Mouse (Mus musculus): ENCODE data around the gene Sh3bgrl2. TPM values are rescaled to one million over a fixed set of nuclear protein-coding genes. Genes with fewer than 3 reads are reported as not detected.

The Sh3bgrl2 gene
- polyA plus RNA-seq, 1 experiment from 2014 or later, result 9.1 TPM

GRCm38 (mm10) chr9:83598047-83598446 is 49.9 kb downstream of the Sh3bgrl2 start:
- ATAC-seq (ENCODE audit: low read depth), result no peak
- WGBS, result 89% methylated on average over 7 of the region's 7 CpGs
- H3K27ac ChIP-seq (replicated peaks), result no peak overlapping the region

GRCm38 (mm10) chr9:83599505-83599904 is 51.4 kb downstream of the Sh3bgrl2 start:
- ATAC-seq (ENCODE audit: low read depth), result no peak
- no peak overlapping the region for H3K4me2 ChIP-seq
- H3K27ac ChIP-seq (replicated peaks), result no peak overlapping the region
- H3K36me3 ChIP-seq, result no peaks in the 10 kb centered on the region
- WGBS, result 71% methylated on average over 6 of the region's 6 CpGs
- no peaks in the 10 kb centered on the region for H3K9me3 ChIP-seq
- peaks cover 11% of the 10 kb centered on the region for H3K4me1 ChIP-seq (replicated peaks)
- H3K9ac ChIP-seq, result no peak overlapping the region
- no peak overlapping the region for H3K4me3 ChIP-seq
- H3K27me3 ChIP-seq, result no peaks in the 10 kb centered on the region

More at GRCm38 (mm10) chr9:83598047-83598446, 49.9 kb downstream of the Sh3bgrl2 start:
- Histone ChIP-seq H3K4me1 (replicated peaks) (peaks cover 9% of the 10 kb centered on the region; the same call in 1 of the 2 replicates), H3K36me3 (no peaks in the 10 kb centered on the region), H3K9me3 (no peaks in the 10 kb centered on the region), H3K4me2 (no peak overlapping the region), H3K4me3 (no peak overlapping the region), H3K27me3 (no peaks in the 10 kb centered on the region), H3K9ac (no peak overlapping the region)

GRCm38 (mm10) chr9:83600286-83601048 is 52.3 kb downstream of the Sh3bgrl2 start:
- H3K4me3 ChIP-seq, result no peak overlapping the region
- no peak overlapping the region for H3K4me2 ChIP-seq
- no peak overlapping the region for H3K9ac ChIP-seq
- no peaks in the 10 kb centered on the region for H3K9me3 ChIP-seq
- H3K27me3 ChIP-seq, result no peaks in the 10 kb centered on the region
- 71% methylated on average over 10 of the region's 10 CpGs for WGBS
- H3K36me3 ChIP-seq, result no peaks in the 10 kb centered on the region
- no peak overlapping the region for H3K27ac ChIP-seq (replicated peaks)
- ATAC-seq (ENCODE audit: low read depth), result no peak
- peaks cover 17% of the 10 kb centered on the region for H3K4me1 ChIP-seq (replicated peaks)

GRCm38 (mm10) chr9:83602176-83602770 is 54.1 kb downstream of the Sh3bgrl2 start:
- Histone ChIP-seq H3K4me1 (replicated peaks) (peaks cover 28% of the 10 kb centered on the region), H3K27ac (replicated peaks) (peak overlapping the region; percentile 42; the same call in 1 of the 2 replicates), H3K9me3 (no peaks in the 10 kb centered on the region), H3K4me2 (no peak overlapping the region), H3K4me3 (no peak overlapping the region), H3K36me3 (no peaks in the 10 kb centered on the region), H3K9ac (no peak overlapping the region), H3K27me3 (no peaks in the 10 kb centered on the region)
- ATAC-seq (ENCODE audit: low read depth), result no peak
- 29% methylated on average over 6 of the region's 6 CpGs for whole genome bisulfite sequencing

GRCm38 (mm10) chr9:83603159-83603558 is 55.0 kb downstream of the Sh3bgrl2 start:
- Histone ChIP-seq H3K27me3 (no peaks in the 10 kb centered on the region), H3K9me3 (no peaks in the 10 kb centered on the region), H3K4me2 (no peak overlapping the region), H3K4me3 (no peak overlapping the region), H3K4me1 (replicated peaks) (peaks cover 28% of the 10 kb centered on the region), H3K9ac (no peak overlapping the region), H3K27ac (replicated peaks) (no peak overlapping the region), H3K36me3 (no peaks in the 10 kb centered on the region)
- WGBS, result 78% methylated on average over 2 of the region's 2 CpGs
- ATAC-seq (ENCODE audit: low read depth), result no peak

- H3K4me3 ChIP-seq, result no peak overlapping the region
- no peak for ATAC-seq (ENCODE audit: low read depth)
- no peaks in the 10 kb centered on the region for H3K27me3 ChIP-seq
- H3K9ac ChIP-seq, result no peak overlapping the region
- H3K4me1 ChIP-seq (replicated peaks), result peaks cover 39% of the 10 kb centered on the region
- 22% methylated on average over 8 of the region's 8 CpGs for WGBS
- H3K4me2 ChIP-seq, result no peak overlapping the region
- no peaks in the 10 kb centered on the region for H3K9me3 ChIP-seq
- H3K27ac ChIP-seq (replicated peaks), result peak overlapping the region; percentile 75
- no peaks in the 10 kb centered on the region for H3K36me3 ChIP-seq
These were observed 57.9 kb downstream of the Sh3bgrl2 start for GRCm38 (mm10) chr9:83605886-83606640.

- Histone ChIP-seq H3K9ac (no peak overlapping the region), H3K4me1 (replicated peaks) (peaks cover 35% of the 10 kb centered on the region), H3K27ac (replicated peaks) (no peak overlapping the region), H3K4me3 (no peak overlapping the region), H3K36me3 (no peaks in the 10 kb centered on the region), H3K27me3 (no peaks in the 10 kb centered on the region), H3K4me2 (no peak overlapping the region), H3K9me3 (no peaks in the 10 kb centered on the region)
- no peak for ATAC-seq (ENCODE audit: low read depth)
- WGBS, result 71% methylated on average over 1 of the region's 1 CpGs
These were observed 60.0 kb downstream of the Sh3bgrl2 start for GRCm38 (mm10) chr9:83608135-83608534.

- Histone ChIP-seq H3K4me2 (no peak overlapping the region), H3K27me3 (no peaks in the 10 kb centered on the region), H3K4me3 (no peak overlapping the region), H3K4me1 (replicated peaks) (peaks cover 32% of the 10 kb centered on the region), H3K36me3 (no peaks in the 10 kb centered on the region), H3K9me3 (no peaks in the 10 kb centered on the region), H3K9ac (no peak overlapping the region), H3K27ac (replicated peaks) (peak overlapping the region; percentile 59; the same call in 1 of the 2 replicates)
- WGBS, result 42% methylated on average over 9 of the region's 9 CpGs
- peak; percentile 84 for ATAC-seq (ENCODE audit: low read depth)
These were observed 61.5 kb downstream of the Sh3bgrl2 start for GRCm38 (mm10) chr9:83609422-83610297.

- no peak overlapping the region for H3K27ac ChIP-seq (replicated peaks)
- no peak for ATAC-seq (ENCODE audit: low read depth)
- no peaks in the 10 kb centered on the region for H3K27me3 ChIP-seq
- no peak overlapping the region for H3K4me2 ChIP-seq
- no peaks in the 10 kb centered on the region for H3K36me3 ChIP-seq
- no peak overlapping the region for H3K4me3 ChIP-seq
- H3K9ac ChIP-seq, result no peak overlapping the region
- H3K9me3 ChIP-seq, result no peaks in the 10 kb centered on the region
- WGBS, result 45% methylated on average over 6 of the region's 6 CpGs
- peaks cover 10% of the 10 kb centered on the region for H3K4me1 ChIP-seq (replicated peaks)
These were observed 67.9 kb downstream of the Sh3bgrl2 start for GRCm38 (mm10) chr9:83615912-83616585.

GRCm38 (mm10) chr9:83616586-83617081 is 68.5 kb downstream of the Sh3bgrl2 start:
- 38% methylated on average over 7 of the region's 7 CpGs for WGBS
- no peak for ATAC-seq (ENCODE audit: low read depth)
- Histone ChIP-seq H3K27me3 (no peaks in the 10 kb centered on the region), H3K4me2 (no peak overlapping the region), H3K9me3 (no peaks in the 10 kb centered on the region), H3K4me1 (replicated peaks) (peaks cover 9% of the 10 kb centered on the region; the same call in 1 of the 2 replicates), H3K36me3 (no peaks in the 10 kb centered on the region), H3K9ac (no peak overlapping the region), H3K27ac (replicated peaks) (no peak overlapping the region), H3K4me3 (no peak overlapping the region)

GRCm38 (mm10) chr9:83623455-83623854 is 75.3 kb downstream of the Sh3bgrl2 start:
- Histone ChIP-seq H3K4me1 (replicated peaks) (peaks cover 10% of the 10 kb centered on the region), H3K27ac (replicated peaks) (no peak overlapping the region), H3K9me3 (no peaks in the 10 kb centered on the region), H3K4me3 (no peak overlapping the region), H3K9ac (no peak overlapping the region), H3K36me3 (no peaks in the 10 kb centered on the region), H3K4me2 (no peak overlapping the region), H3K27me3 (no peaks in the 10 kb centered on the region)
- 69% methylated on average over 6 of the region's 6 CpGs for WGBS
- ATAC-seq (ENCODE audit: low read depth), result no peak
